Mouse (Mus musculus) hindbrain, embryonic 15.5 days (tissue): ENCODE results near the gene Ptpn12. TPM values are rescaled to one million over a fixed set of nuclear protein-coding genes. Genes with fewer than 3 reads are reported as not detected.
A peak's percentile ranks its signal among the peaks of the same experiment; 100 is the strongest.
"Not testable (repeated sequence)": the region's sequence is repeated elsewhere in the genome, so short reads cannot be mapped to it uniquely, and the experiment has no call there.

Source experiments
- ATAC-seq: fragments of 200-750 bp; cut with Nextera tagmentation; 2 replicates; pipeline ENCODE4 v1.8.0; 2017; ENCODE audit warnings: low read depth, moderate number of reproducible peaks, moderate TSS enrichment; ENCODE audit not compliant: low FRiP score
- H3K27ac ChIP-seq: fragments of 300-500 bp; sonication (generic); replicated peaks from 2 replicates; pipeline ENCODE4 v1.5.1; 2015; ENCODE audit warnings: mild to moderate bottlenecking, inconsistent platforms
- H3K27me3 ChIP-seq: fragments of 300-500 bp; sonication (generic); 2 replicates; pipeline ENCODE4 v1.6.1; 2015; ENCODE audit warnings: control low read depth, inconsistent platforms
- H3K36me3 ChIP-seq: fragments of 300-500 bp; sonication (generic); 2 replicates; pipeline ENCODE4 v1.6.1; 2015; ENCODE audit warnings: control low read depth, inconsistent platforms
- H3K4me1 ChIP-seq: fragments of 300-500 bp; sonication (generic); replicated peaks from 2 replicates; pipeline ENCODE4 v1.6.1; 2015; ENCODE audit warnings: control low read depth, inconsistent platforms
- H3K4me2 ChIP-seq: fragments of 300-500 bp; sonication (generic); 2 replicates; pipeline ENCODE4 v1.6.1; 2015; ENCODE audit warnings: moderate library complexity, mild to moderate bottlenecking, inconsistent platforms
- H3K4me3 ChIP-seq: fragments of 300-500 bp; sonication (generic); 2 replicates; pipeline ENCODE4 v1.5.1; 2015; ENCODE audit warnings: mild to moderate bottlenecking, inconsistent platforms
- H3K9ac ChIP-seq: fragments of 300-500 bp; sonication (generic); 2 replicates; pipeline ENCODE4 v1.6.1; 2015; ENCODE audit warnings: inconsistent platforms
- H3K9me3 ChIP-seq: fragments of 300-500 bp; sonication (generic); 2 replicates; pipeline ENCODE4 v1.6.1; 2016; ENCODE audit warnings: control low read depth, inconsistent platforms
- WGBS: fragments of 180-500 bp; shearing (Covaris S2); methylation state at CpG from one replicate; pipeline ENCODE4 v1.1.7; 2015; 5-methylcytosine and 5-hydroxymethylcytosine counted together
- polyA plus RNA-seq: library from polyadenylated mRNA; unstranded; fragments of >200 nt; fragmentation: Nextera tagmentation; extraction: Ambion mirVana; gene quantifications from 2 replicates; pipeline ENCODE4 v1.2.1, GENCODE M21; 2015

The Ptpn12 gene
- polyA plus RNA-seq, 1 experiment from 2014 or later: 24.3 TPM

DNA sequence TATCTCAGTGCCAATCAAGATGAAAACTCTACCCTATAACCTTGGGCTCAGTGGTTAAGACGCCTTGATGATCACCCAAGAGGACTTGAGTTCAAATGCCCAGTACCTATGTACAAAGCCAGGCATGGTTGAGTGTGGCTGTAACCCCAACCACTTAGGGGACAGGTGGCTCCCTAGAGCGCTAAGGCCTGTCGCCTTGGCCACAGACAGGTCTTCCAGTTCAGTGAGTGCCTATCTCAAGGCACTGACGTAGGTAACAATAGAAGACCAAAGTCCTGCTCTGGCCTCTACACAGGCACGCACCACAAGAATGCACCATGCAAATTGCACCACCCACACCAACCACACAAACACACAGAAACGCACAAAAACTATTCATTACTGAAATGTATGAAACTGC lies 108.8 kb downstream of the Ptpn12 start:
- 80% methylated on average over 6 of the region's 6 CpGs for WGBS
- Histone ChIP-seq H3K27ac (no peak overlapping the region), H3K36me3 (no peaks in the 10 kb centered on the region), H3K4me3 (no peak overlapping the region), H3K4me2 (no peak overlapping the region), H3K9me3 (no peaks in the 10 kb centered on the region), H3K27me3 (no peaks in the 10 kb centered on the region), H3K9ac (no peak overlapping the region), H3K4me1 (peaks cover 13% of the 10 kb centered on the region)
- ATAC-seq: no peak

DNA sequence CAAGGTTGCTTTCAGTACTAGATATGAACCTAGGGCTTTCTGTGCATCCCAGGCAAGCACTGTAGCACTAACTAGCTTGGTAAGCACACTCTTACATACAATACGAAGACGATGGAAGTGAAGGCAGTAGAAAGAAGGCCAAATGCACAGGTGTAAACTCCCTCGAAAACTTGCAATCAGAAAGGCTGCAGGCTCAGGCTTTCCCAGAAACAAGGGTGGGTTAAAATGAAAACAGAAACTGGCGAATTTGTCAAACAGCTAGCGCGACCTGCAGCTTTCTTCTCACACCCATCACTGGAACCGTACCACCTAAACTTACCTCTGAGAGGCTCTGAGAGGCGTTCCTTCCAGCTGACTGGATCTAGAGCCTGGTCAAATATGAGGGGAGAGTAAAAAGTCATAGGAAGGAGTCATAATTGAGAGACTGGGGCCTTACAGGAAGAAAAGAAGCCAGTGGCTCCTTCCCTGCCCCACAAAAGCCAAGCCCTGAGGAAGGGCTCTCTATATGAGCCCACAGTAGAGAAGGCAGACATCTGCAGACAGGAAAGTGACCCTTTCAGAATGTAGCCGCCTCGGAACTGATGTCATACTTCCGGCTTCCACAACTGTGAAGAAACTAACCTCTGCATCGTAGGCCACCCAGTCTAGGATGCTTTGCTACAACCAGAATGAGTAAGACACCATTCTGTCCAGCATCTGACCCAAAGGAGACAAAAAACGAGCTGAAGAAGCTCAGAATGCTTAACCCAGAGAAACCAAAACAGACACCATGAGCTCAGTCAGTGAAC lies 110.6 kb downstream of the Ptpn12 start:
- H3K9ac ChIP-seq: no peak overlapping the region
- H3K4me1 ChIP-seq: peaks cover 11% of the 10 kb centered on the region
- H3K27me3 ChIP-seq: no peaks in the 10 kb centered on the region
- 84% methylated on average over 13 of the region's 13 CpGs for WGBS
- no peak overlapping the region for H3K4me3 ChIP-seq
- no peaks in the 10 kb centered on the region for H3K9me3 ChIP-seq
- no peak overlapping the region for H3K27ac ChIP-seq
- ATAC-seq: no peak
- no peaks in the 10 kb centered on the region for H3K36me3 ChIP-seq
- H3K4me2 ChIP-seq: no peak overlapping the region

DNA sequence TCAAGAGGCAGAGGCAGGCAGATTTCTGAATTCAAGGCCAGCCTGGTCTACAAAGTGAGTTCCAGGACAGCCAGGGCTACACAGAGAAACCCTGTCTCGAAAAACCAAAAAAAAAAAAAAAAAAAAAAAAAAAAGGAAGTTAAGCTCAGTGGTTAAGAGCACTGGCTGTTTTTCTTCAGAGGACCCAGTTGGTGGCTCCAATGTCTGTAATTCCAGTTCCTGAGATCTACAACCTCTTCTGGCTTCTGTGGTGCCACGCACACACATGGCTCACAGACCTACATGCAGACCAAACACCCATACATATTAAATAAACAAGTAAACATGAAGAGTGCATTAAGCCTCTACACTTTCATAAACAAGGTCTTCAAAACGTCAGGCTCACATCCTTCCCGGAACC lies 111.9 kb downstream of the Ptpn12 start:
- H3K4me2 ChIP-seq, H3K4me1 ChIP-seq, ATAC-seq, H3K27me3 ChIP-seq, H3K4me3 ChIP-seq, H3K9ac ChIP-seq, H3K27ac ChIP-seq, H3K36me3 ChIP-seq, H3K9me3 ChIP-seq: not testable (repeated sequence)
- WGBS: 86% methylated on average over 4 of the region's 4 CpGs

DNA sequence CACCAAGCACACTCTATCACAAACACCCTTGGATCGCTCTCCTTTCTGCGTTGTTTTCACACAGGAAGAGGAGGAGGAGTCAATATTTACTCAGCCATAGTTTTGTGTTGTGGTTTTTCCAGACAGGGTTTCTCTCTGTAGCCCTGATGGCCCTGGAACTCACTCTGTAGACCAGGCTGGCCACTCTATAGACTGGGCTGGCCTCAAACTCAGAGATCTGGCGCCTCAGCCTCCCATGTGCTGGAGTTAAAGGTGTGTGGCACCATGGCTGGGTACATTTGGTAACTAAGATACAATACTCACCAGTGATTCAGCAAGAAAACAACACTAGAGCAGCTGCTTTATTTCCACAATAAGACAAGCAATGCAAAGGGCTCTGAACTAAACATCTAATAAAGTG lies 113.2 kb downstream of the Ptpn12 start:
- no peak overlapping the region for H3K27ac ChIP-seq
- H3K4me3 ChIP-seq: no peak overlapping the region
- H3K4me2 ChIP-seq: no peak overlapping the region
- 92% methylated on average over 3 of the region's 3 CpGs for WGBS
- H3K27me3 ChIP-seq: no peaks in the 10 kb centered on the region
- peaks cover 3% of the 10 kb centered on the region; the same call in 1 of the 2 replicates for H3K4me1 ChIP-seq
- no peaks in the 10 kb centered on the region for H3K9me3 ChIP-seq
- ATAC-seq: no peak
- H3K36me3 ChIP-seq: no peaks in the 10 kb centered on the region
- no peak overlapping the region for H3K9ac ChIP-seq

DNA sequence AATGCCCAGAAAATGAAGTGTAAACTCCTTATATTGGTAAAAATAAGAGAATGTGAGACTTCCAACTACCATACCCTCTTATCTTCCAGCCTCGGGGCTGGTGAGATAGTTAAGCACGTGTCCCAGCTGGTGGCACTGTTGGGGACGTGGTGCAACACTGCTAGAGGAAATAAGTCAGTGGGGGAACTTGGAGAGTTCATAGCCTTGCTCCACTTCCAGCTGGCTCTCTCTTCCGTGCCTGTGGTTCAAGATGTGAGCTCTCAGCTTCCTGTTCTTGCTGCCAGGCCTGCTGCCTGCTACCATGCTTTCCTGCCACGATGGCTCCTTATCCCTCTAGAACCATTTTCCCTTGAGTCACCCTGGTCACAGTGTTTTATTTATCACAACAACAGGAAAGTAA lies 114.5 kb downstream of the Ptpn12 start:
- Histone ChIP-seq H3K27me3 (no peaks in the 10 kb centered on the region), H3K27ac (no peak overlapping the region), H3K9ac (no peak overlapping the region), H3K4me1 (peaks cover 3% of the 10 kb centered on the region; the same call in 1 of the 2 replicates), H3K4me3 (no peak overlapping the region), H3K4me2 (no peak overlapping the region), H3K9me3 (no peaks in the 10 kb centered on the region), H3K36me3 (no peaks in the 10 kb centered on the region)
- WGBS: 55% methylated on average over 5 of the region's 5 CpGs
- no peak for ATAC-seq

DNA sequence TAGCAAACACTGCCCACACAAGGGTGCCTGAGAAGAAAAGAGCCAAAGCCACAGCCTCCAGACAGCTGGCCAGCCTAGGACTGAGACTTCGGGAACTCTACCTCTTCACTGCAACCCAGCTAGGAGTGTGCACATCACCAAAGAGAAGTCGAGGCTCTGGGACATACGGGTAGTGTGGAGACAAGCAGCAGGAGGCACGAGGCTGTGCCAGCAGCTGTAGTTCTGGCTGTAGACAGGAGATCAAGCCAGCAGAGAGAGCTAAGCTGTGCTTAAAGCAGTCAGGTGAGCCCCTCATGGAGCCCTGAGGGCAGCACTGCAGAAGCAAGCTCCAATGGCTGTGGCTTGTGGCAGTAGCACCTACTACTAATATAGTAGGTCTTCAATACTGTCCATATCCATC lies 115.0 kb downstream of the Ptpn12 start:
- H3K9me3 ChIP-seq: no peaks in the 10 kb centered on the region
- 74% methylated on average over 4 of the region's 4 CpGs for WGBS
- H3K27ac ChIP-seq: no peak overlapping the region

GRCm38 (mm10) chr5:20940040-20940571 lies 115.6 kb downstream of the Ptpn12 start:
- Histone ChIP-seq H3K27me3 (no peaks in the 10 kb centered on the region), H3K4me3 (no peak overlapping the region), H3K27ac (no peak overlapping the region), H3K9me3 (no peaks in the 10 kb centered on the region), H3K36me3 (no peaks in the 10 kb centered on the region), H3K9ac (no peak overlapping the region), H3K4me1 (peaks cover 3% of the 10 kb centered on the region; the same call in 1 of the 2 replicates), H3K4me2 (no peak overlapping the region)
- WGBS: 94% methylated on average over 6 of the region's 6 CpGs
- no peak for ATAC-seq

More for the DNA sequence above, 115.0 kb downstream of the Ptpn12 start:
- peak; percentile 17; the same call in 1 of the 2 replicates for ATAC-seq
- no peak overlapping the region for H3K4me3 ChIP-seq
- H3K4me2 ChIP-seq: no peak overlapping the region
- no peaks in the 10 kb centered on the region for H3K36me3 ChIP-seq
- H3K4me1 ChIP-seq: peaks cover 3% of the 10 kb centered on the region; the same call in 1 of the 2 replicates
- no peaks in the 10 kb centered on the region for H3K27me3 ChIP-seq
- no peak overlapping the region for H3K9ac ChIP-seq

DNA sequence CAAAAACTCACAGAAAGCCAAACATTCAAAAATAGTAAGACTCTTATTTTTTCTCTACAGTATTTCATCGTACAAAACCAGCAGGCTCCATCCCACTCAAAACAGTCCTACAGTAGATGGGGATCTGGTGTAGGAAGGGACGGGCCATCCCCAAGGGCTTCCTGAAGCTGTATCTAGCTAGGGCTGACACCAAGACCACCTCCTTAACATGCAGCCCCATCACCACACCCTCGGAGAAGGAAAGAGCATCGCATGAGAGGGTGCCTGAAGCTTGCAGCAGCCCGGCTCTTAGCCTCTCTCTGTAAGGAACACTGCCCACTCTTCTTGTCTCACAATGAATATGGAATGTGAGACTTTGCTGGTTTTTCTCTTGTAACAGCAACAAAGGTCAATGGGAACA lies 117.2 kb downstream of the Ptpn12 start:
- Histone ChIP-seq H3K36me3 (no peaks in the 10 kb centered on the region), H3K4me2 (no peak overlapping the region), H3K27me3 (no peaks in the 10 kb centered on the region), H3K4me3 (no peak overlapping the region), H3K27ac (no peak overlapping the region), H3K4me1 (peaks cover 3% of the 10 kb centered on the region; the same call in 1 of the 2 replicates), H3K9ac (no peak overlapping the region), H3K9me3 (no peaks in the 10 kb centered on the region)
- no peak for ATAC-seq
- 69% methylated on average over 5 of the region's 5 CpGs for WGBS

Other genes with a start within 250 kb of the Ptpn12 start
- gene Phtf2, start 173.8 kb downstream of the Ptpn12 start, polyA plus RNA-seq: 23.9 and 26.2 TPM in 2 replicates
- 64.5 and 65.7 TPM in 2 replicates for gene Tmem60, start 173.7 kb downstream of the Ptpn12 start, polyA plus RNA-seq
- 3.4 and 4.1 TPM in 2 replicates for gene Rsbn1l, start 99.5 kb downstream of the Ptpn12 start, polyA plus RNA-seq
- gene Gsap, start 130.3 kb upstream of the Ptpn12 start, polyA plus RNA-seq: 12.4 and 14.0 TPM in 2 replicates